Mouse (Mus musculus): ENCODE results near the gene Cadm3.
"Not testable (repeated sequence)": the region's sequence is repeated elsewhere in the genome, so short reads cannot be mapped to it uniquely, and the experiment has no call there.

Cadm3 gene

GRCm38 (mm10) chr1:173322249-173322627 is 45.3 kb downstream of the Cadm3 start:
- peak in 1 of 2 experiments; percentile 22 for DNase-seq (ENCODE audit: low spot score in 2 of 2)

GRCm38 (mm10) chr1:173321593-173322248 is 45.8 kb downstream of the Cadm3 start:
- DNase-seq (ENCODE audit: low spot score in 2 of 2): no peak

GRCm38 (mm10) chr1:173317925-173318477 is 49.5 kb downstream of the Cadm3 start:
- DNase-seq (ENCODE audit: low spot score in 2 of 2): no peak

GRCm38 (mm10) chr1:173315725-173316124 is 51.8 kb downstream of the Cadm3 start:
- DNase-seq (ENCODE audit: low spot score in 2 of 2): no peak

GRCm38 (mm10) chr1:173313535-173314050 is 53.9 kb downstream of the Cadm3 start:
- DNase-seq (ENCODE audit: low spot score in 2 of 2): not testable (repeated sequence)

- not testable (repeated sequence) for DNase-seq (ENCODE audit: low spot score in 2 of 2)
Measured at GRCm38 (mm10) chr1:173302795-173303194, 64.7 kb downstream of the Cadm3 start.

Data from left cerebral cortex, adult 9 months (tissue).